Comparison of ENCODE assay signal across 8 mouse cellular contexts in the genomic region with DNA sequence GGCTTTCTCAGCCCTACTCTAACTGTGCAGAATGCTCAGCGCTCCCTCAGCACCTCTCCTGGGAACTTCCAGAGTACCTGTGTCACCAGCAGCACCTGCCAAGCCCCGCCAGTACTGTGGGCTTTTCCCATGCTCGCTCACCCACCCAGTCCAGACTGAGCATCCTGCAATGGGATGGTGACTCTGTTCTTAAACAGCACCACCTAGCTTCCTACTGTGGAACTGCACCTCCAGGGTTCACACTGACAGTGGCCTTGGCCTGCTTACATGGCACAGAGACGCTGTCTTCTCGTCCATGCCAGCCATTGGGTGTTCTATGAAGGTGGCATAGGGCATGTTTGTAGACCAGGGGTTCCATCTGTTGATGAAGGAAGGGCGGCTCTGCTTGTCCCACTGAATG. TPM values are rescaled to one million over a fixed set of nuclear protein-coding genes. Genes with fewer than 3 reads are reported as not detected.
DNase-seq lines count a peak whose midpoint lies in the region; ATAC-seq and TF ChIP-seq lines count a peak whose summit lies in the region.

No protein-coding gene starts in this region.

- peaks cover 48% of the 10 kb centered on the region for H3K36me3 ChIP-seq in heart, embryonic 12.5 days
- peaks cover 37% of the 10 kb centered on the region for H3K36me3 ChIP-seq in liver, embryonic 11.5 days (ENCODE audit: control insufficient read depth, insufficient read depth, low read length)
- H3K36me3 ChIP-seq in stomach, embryonic 15.5 days: peaks cover 18% of the 10 kb centered on the region

- no peaks in the 10 kb centered on the region for H3K9me3 ChIP-seq in heart, embryonic 12.5 days (replicated peaks)
- H3K9me3 ChIP-seq in liver, embryonic 11.5 days (ENCODE audit: control insufficient read depth, low read length): no peaks in the 10 kb centered on the region
- H3K9me3 ChIP-seq in stomach, embryonic 15.5 days: no peaks in the 10 kb centered on the region

- no peaks in the 10 kb centered on the region; the same call in 1 of the 2 replicates for H3K4me1 ChIP-seq in bone marrow, adult 2 months (ENCODE audit: control insufficient read depth, insufficient read depth, low read length)
- H3K4me1 ChIP-seq in heart, embryonic 12.5 days (replicated peaks): peaks cover 21% of the 10 kb centered on the region
- H3K4me1 ChIP-seq in liver, embryonic 11.5 days (replicated peaks; ENCODE audit: control insufficient read depth, insufficient read depth, low read length): peaks cover 13% of the 10 kb centered on the region
- peaks cover 16% of the 10 kb centered on the region for H3K4me1 ChIP-seq in stomach, embryonic 15.5 days

- TF ChIP-seq POLR2A in bone marrow, adult 2 months (IDR thresholded peaks at IDR 0.05; ENCODE audit: borderline replicate concordance, control insufficient read depth, low read depth, low read length): no peak

- no peaks in the 10 kb centered on the region for H3K27me3 ChIP-seq in heart, embryonic 12.5 days (replicated peaks)
- no peaks in the 10 kb centered on the region for H3K27me3 ChIP-seq in liver, embryonic 11.5 days (replicated peaks; ENCODE audit: control insufficient read depth, insufficient read depth, low read length)
- no peaks in the 10 kb centered on the region for H3K27me3 ChIP-seq in stomach, embryonic 15.5 days (replicated peaks)

- peak; percentile 86 for DNase-seq in CD4-positive helper T cell, adult 2 months (ENCODE audit: low read depth, low spot score)
- peak; percentile 91 for DNase-seq in kidney, postnatal 10 days
- DNase-seq in liver, embryonic 11.5 days (ENCODE audit: low spot score): peak; percentile 81
- DNase-seq in naive thymus-derived CD4-positive, alpha-beta T cell, adult 2 months (ENCODE audit: low read depth): peak; percentile 94

- peak; percentile 47 for ATAC-seq in erythroblast, adult 5-6 weeks (replicated peaks; ENCODE audit: low FRiP score, poor library complexity, severe bottlenecking)
- ATAC-seq in heart, embryonic 12.5 days (ENCODE audit: insufficient number of reproducible peaks, low FRiP score): no peak
- peak; percentile 27 for ATAC-seq in liver, embryonic 11.5 days (replicated peaks; ENCODE audit: low FRiP score)
- ATAC-seq in stomach, embryonic 15.5 days (ENCODE audit: insufficient read depth, low FRiP score, low read depth): no peak

- peak overlapping the region; percentile 28; the same call in 1 of the 2 replicates for H3K27ac ChIP-seq in bone marrow, adult 2 months (ENCODE audit: control insufficient read depth, insufficient read depth, low read depth, low read length, poor library complexity)
- no peak overlapping the region for H3K27ac ChIP-seq in heart, embryonic 12.5 days (ENCODE audit: poor library complexity, severe bottlenecking)
- H3K27ac ChIP-seq in liver, embryonic 11.5 days (ENCODE audit: low read depth, low read length): peak overlapping the region; percentile 89
- H3K27ac ChIP-seq in stomach, embryonic 15.5 days: no peak overlapping the region

- TF ChIP-seq CTCF in bone marrow, adult 2 months (IDR thresholded peaks at IDR 0.05; ENCODE audit: control insufficient read depth, insufficient read depth, low read length): peak; percentile 98

- H3K4me2 ChIP-seq in heart, embryonic 12.5 days: peak overlapping the region; percentile 96
- peak overlapping the region; percentile 85 for H3K4me2 ChIP-seq in liver, embryonic 11.5 days
- H3K4me2 ChIP-seq in stomach, embryonic 15.5 days: no peak overlapping the region

- no peak overlapping the region for H3K9ac ChIP-seq in heart, embryonic 12.5 days
- H3K9ac ChIP-seq in liver, embryonic 11.5 days (ENCODE audit: low read depth, low read length): peak overlapping the region; percentile 84; the same call in 1 of the 2 replicates
- H3K9ac ChIP-seq in stomach, embryonic 15.5 days: no peak overlapping the region

- 12% methylated on average over 6 of the region's 6 CpGs for WGBS in bone marrow, adult 2 months
- WGBS in heart, embryonic 12.5 days: 12% methylated on average over 6 of the region's 6 CpGs
- 19% methylated on average over 6 of the region's 6 CpGs for WGBS in liver, embryonic 11.5 days
- 14% methylated on average over 6 of the region's 6 CpGs for WGBS in stomach, embryonic 15.5 days

- peak overlapping the region; percentile 32 for H3K4me3 ChIP-seq in bone marrow, adult 2 months (replicated peaks; ENCODE audit: control insufficient read depth, low read depth, low read length)
- peak overlapping the region; percentile 93; the same call in 1 of the 2 replicates for H3K4me3 ChIP-seq in heart, embryonic 12.5 days
- H3K4me3 ChIP-seq in liver, embryonic 11.5 days (ENCODE audit: low read depth, low read length): peak overlapping the region; percentile 92
- peak overlapping the region; percentile 98; the same call in 1 of the 2 replicates for H3K4me3 ChIP-seq in stomach, embryonic 15.5 days (replicated peaks)

RNA-seq across cellular contexts. Expression of gene Tprgl, which starts 1.5 kb away (rescaled TPM):
- 101 and 105 TPM in 2 replicates for polyA plus RNA-seq in bone marrow, adult 2 months (2011; ENCODE audit: insufficient read depth, insufficient read length, low replicate concordance, missing spikeins)
- total RNA-seq in erythroblast, adult 5-6 weeks (2015; ENCODE audit: low replicate concordance): 75.2 and 117 TPM in 2 replicates
- total RNA-seq in erythroblast, adult 5-6 weeks (2017; ENCODE audit: low replicate concordance): 104 and 115 TPM in 2 replicates
- polyA plus RNA-seq in heart, embryonic 12.5 days (2016; fragmentation: Nextera tagmentation; extraction: Ambion mirVana): 128 and 135 TPM in 2 replicates
- 133 and 149 TPM in 2 replicates for polyA plus RNA-seq in liver, embryonic 11.5 days (2014; fragmentation: Nextera tagmentation; extraction: Ambion mirVana)
- 122 and 124 TPM in 2 replicates for polyA plus RNA-seq in stomach, embryonic 15.5 days (2015; fragmentation: Nextera tagmentation; extraction: Ambion mirVana)

RNA-seq across cellular contexts. Expression of gene Megf6, which starts 11.5 kb away (rescaled TPM):
- polyA plus RNA-seq in bone marrow, adult 2 months (2011; ENCODE audit: insufficient read depth, insufficient read length, low replicate concordance, missing spikeins): 0.22 TPM in 1 of 2 replicates, not detected in the other
- total RNA-seq in erythroblast, adult 5-6 weeks (2015; ENCODE audit: low replicate concordance): 1.0 TPM in 1 of 2 replicates, not detected in the other
- total RNA-seq in erythroblast, adult 5-6 weeks (2017; ENCODE audit: low replicate concordance): not detected in 2 replicates
- 16.0 and 19.4 TPM in 2 replicates for polyA plus RNA-seq in heart, embryonic 12.5 days (2016; fragmentation: Nextera tagmentation; extraction: Ambion mirVana)
- 5.8 and 5.9 TPM in 2 replicates for polyA plus RNA-seq in liver, embryonic 11.5 days (2014; fragmentation: Nextera tagmentation; extraction: Ambion mirVana)
- 19.9 and 20.9 TPM in 2 replicates for polyA plus RNA-seq in stomach, embryonic 15.5 days (2015; fragmentation: Nextera tagmentation; extraction: Ambion mirVana)

RNA-seq across cellular contexts. Expression of gene Wrap73, which starts 16.8 kb away (rescaled TPM):
- 7.4 and 9.0 TPM in 2 replicates for polyA plus RNA-seq in bone marrow, adult 2 months (2011; ENCODE audit: insufficient read depth, insufficient read length, low replicate concordance, missing spikeins)
- 1.5 and 2.3 TPM in 2 replicates for total RNA-seq in erythroblast, adult 5-6 weeks (2015; ENCODE audit: low replicate concordance)
- total RNA-seq in erythroblast, adult 5-6 weeks (2017; ENCODE audit: low replicate concordance): 2.6 and 4.5 TPM in 2 replicates
- polyA plus RNA-seq in heart, embryonic 12.5 days (2016; fragmentation: Nextera tagmentation; extraction: Ambion mirVana): 23.5 and 24.1 TPM in 2 replicates
- polyA plus RNA-seq in liver, embryonic 11.5 days (2014; fragmentation: Nextera tagmentation; extraction: Ambion mirVana): 39.9 and 46.8 TPM in 2 replicates
- 32.7 and 37.4 TPM in 2 replicates for polyA plus RNA-seq in stomach, embryonic 15.5 days (2015; fragmentation: Nextera tagmentation; extraction: Ambion mirVana)

RNA-seq across cellular contexts. Expression of gene Trp73, which starts 19.0 kb away (rescaled TPM):
- polyA plus RNA-seq in bone marrow, adult 2 months (2011; ENCODE audit: insufficient read depth, insufficient read length, low replicate concordance, missing spikeins): not detected in 2 replicates
- total RNA-seq in erythroblast, adult 5-6 weeks (2015; ENCODE audit: low replicate concordance): not detected in 2 replicates
- total RNA-seq in erythroblast, adult 5-6 weeks (2017; ENCODE audit: low replicate concordance): not detected in 2 replicates
- polyA plus RNA-seq in heart, embryonic 12.5 days (2016; fragmentation: Nextera tagmentation; extraction: Ambion mirVana): 0.04 and 0.05 TPM in 2 replicates
- polyA plus RNA-seq in liver, embryonic 11.5 days (2014; fragmentation: Nextera tagmentation; extraction: Ambion mirVana): 0.04 and 0.18 TPM in 2 replicates
- polyA plus RNA-seq in stomach, embryonic 15.5 days (2015; fragmentation: Nextera tagmentation; extraction: Ambion mirVana): 0.39 and 0.58 TPM in 2 replicates

Comparison
In these comparisons a context has a peak if more than half of its experiments do, and no peak if none do; other contexts are left out.
1. H3K27ac ChIP-seq: peak in bone marrow, adult 2 months (single experiment) and liver, embryonic 11.5 days (single experiment); none in heart, embryonic 12.5 days (single experiment) and stomach, embryonic 15.5 days (single experiment).
2. H3K4me3 ChIP-seq: peak in every context shown above with its lines; median percentile 98 in stomach, embryonic 15.5 days; 93 in heart, embryonic 12.5 days; 92 in liver, embryonic 11.5 days; 32 in bone marrow, adult 2 months.
3. ATAC-seq: peak in erythroblast, adult 5-6 weeks (single experiment) and liver, embryonic 11.5 days (single experiment); none in heart, embryonic 12.5 days (single experiment) and stomach, embryonic 15.5 days (single experiment).
4. Peak in every context shown above with its lines, with median percentiles within 50 percentile points of each other: DNase-seq.